Mouse (Mus musculus) heart, postnatal 0 days (tissue): Measurements from ENCODE around the gene Calr3.

Experiments used
- CTCF ChIP-seq: IDR thresholded peaks from 2 replicates; pipeline ENCODE4 v1.5.1; 2016; ENCODE audit warnings: antibody characterized with exemption, control low read depth, low read depth
- EP300 ChIP-seq: IDR thresholded peaks from 2 replicates; pipeline ENCODE4 v1.6.1; 2016; ENCODE audit warnings: antibody characterized with exemption, low read depth

DNA sequence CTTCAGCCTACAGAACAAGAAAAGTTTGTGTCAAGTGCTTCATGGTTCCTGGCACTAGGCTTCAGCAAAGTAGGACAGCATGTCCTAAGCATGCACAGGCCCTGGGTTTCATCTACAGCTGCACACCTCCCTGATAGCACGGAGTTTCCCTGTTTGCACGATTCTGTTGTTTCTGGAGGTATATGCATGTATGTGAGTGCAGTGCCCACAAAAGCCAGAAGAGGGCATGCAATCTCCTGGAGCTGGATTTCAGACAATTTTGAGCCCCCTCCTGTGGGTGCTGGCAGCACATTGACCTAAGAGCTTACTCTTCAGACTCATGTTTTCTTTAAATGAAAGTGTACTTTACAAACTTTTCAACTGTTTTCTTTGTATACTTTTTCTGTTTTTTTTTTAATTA is 10.2 kb upstream of the Calr3 start:
- TF ChIP-seq CTCF (no peak), EP300 (no peak)
